Mouse (Mus musculus): ENCODE measurements around the gene S100a11. TPM values are rescaled to one million over a fixed set of nuclear protein-coding genes. Genes with fewer than 3 reads are reported as not detected.

S100a11 gene
- polyA plus RNA-seq, 1 experiment from 2014 or later = 158 TPM

- no peak overlapping the region for H3K27ac ChIP-seq
- no peaks in the 10 kb centered on the region for H3K36me3 ChIP-seq (replicated peaks)
- no peaks in the 10 kb centered on the region for H3K9me3 ChIP-seq
- no peak overlapping the region for H3K9ac ChIP-seq
- H3K4me2 ChIP-seq = no peak overlapping the region
- WGBS = 76% methylated on average over 2 of the region's 2 CpGs
- no peak for ATAC-seq (replicated peaks)
- no peak overlapping the region for H3K4me3 ChIP-seq
- H3K4me1 ChIP-seq = no peaks in the 10 kb centered on the region
- no peaks in the 10 kb centered on the region for H3K27me3 ChIP-seq (replicated peaks)
These were observed 48.8 kb downstream of the S100a11 start for GRCm38 (mm10) chr3:93569046-93569445.

GRCm38 (mm10) chr3:93572058-93572791 lies 51.9 kb downstream of the S100a11 start:
- H3K27ac ChIP-seq = no peak overlapping the region
- no peak overlapping the region for H3K4me3 ChIP-seq
- 67% methylated on average over 5 of the region's 5 CpGs for WGBS
- no peak for ATAC-seq (replicated peaks)
- no peaks in the 10 kb centered on the region for H3K27me3 ChIP-seq (replicated peaks)
- H3K4me2 ChIP-seq = no peak overlapping the region
- no peaks in the 10 kb centered on the region for H3K9me3 ChIP-seq
- H3K36me3 ChIP-seq (replicated peaks) = no peaks in the 10 kb centered on the region
- H3K9ac ChIP-seq = no peak overlapping the region
- no peaks in the 10 kb centered on the region for H3K4me1 ChIP-seq

Other genes starting within 250 kb of the S100a11 start
- not detected in 2 replicates for gene Flg, start 247.0 kb upstream of the S100a11 start, polyA plus RNA-seq (2015; fragmentation: Nextera tagmentation; extraction: Ambion mirVana)
- not detected in 2 replicates for gene Hrnr, start 200.7 kb upstream of the S100a11 start, polyA plus RNA-seq (2015; fragmentation: Nextera tagmentation; extraction: Ambion mirVana)
- not detected in 2 replicates for gene Rptn, start 126.8 kb upstream of the S100a11 start, polyA plus RNA-seq (2015; fragmentation: Nextera tagmentation; extraction: Ambion mirVana)
- gene Tchh, start 78.2 kb upstream of the S100a11 start, polyA plus RNA-seq (2015; fragmentation: Nextera tagmentation; extraction: Ambion mirVana) = 0.82 and 1.2 TPM in 2 replicates
- not detected in 2 replicates for gene Tchhl1, start 51.7 kb upstream of the S100a11 start, polyA plus RNA-seq (2015; fragmentation: Nextera tagmentation; extraction: Ambion mirVana)
- 90.5 and 102 TPM in 2 replicates for gene S100a10, start 34.6 kb downstream of the S100a11 start, polyA plus RNA-seq (2015; fragmentation: Nextera tagmentation; extraction: Ambion mirVana)
- not detected in 2 replicates for gene Tdpoz2, start 132.2 kb downstream of the S100a11 start, polyA plus RNA-seq (2015; fragmentation: Nextera tagmentation; extraction: Ambion mirVana)
- not detected in 2 replicates for gene Tdpoz1, start 155.8 kb downstream of the S100a11 start, polyA plus RNA-seq (2015; fragmentation: Nextera tagmentation; extraction: Ambion mirVana)
- not detected in 2 replicates for gene Gm37596, start 172.6 kb downstream of the S100a11 start, polyA plus RNA-seq (2015; fragmentation: Nextera tagmentation; extraction: Ambion mirVana)